16 mouse cellular contexts compared by ENCODE assay signal in the genomic region with DNA sequence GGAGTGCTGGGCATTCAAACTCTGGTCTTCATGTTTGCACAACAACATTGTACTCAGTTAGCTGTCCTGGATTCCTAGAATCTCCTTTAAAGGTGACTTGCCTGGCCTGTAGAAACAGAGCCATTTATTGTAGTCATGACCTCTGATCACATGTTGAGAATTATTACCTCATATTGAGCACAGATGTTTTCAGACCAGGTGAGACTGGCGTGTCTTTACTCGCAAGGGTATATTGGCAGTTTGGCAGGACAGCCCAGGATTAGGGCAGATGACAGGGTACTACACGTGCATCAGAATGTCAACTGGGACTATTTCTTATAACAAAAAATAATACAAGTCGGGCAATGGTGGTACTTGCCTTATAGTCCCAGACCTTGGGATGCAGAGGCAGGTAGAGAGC.
"Had no signal": no experiment of that assay in that cellular context is flagged by ENCODE, and none has a peak within 500 bp of the region (broad histone marks: within the 10 kb centered on the region; RNA-seq: fewer than 3 reads in every experiment).

No protein-coding gene starts in this region.

- H3K9ac ChIP-seq: neural tube, embryonic 13.5 days; neural tube, embryonic 15.5 days; stomach, embryonic 15.5 days had no signal

- H3K27ac ChIP-seq: neural tube, embryonic 13.5 days; neural tube, embryonic 15.5 days; stomach, embryonic 15.5 days; stomach, postnatal 0 days had no signal

- H3K4me3 ChIP-seq: neural tube, embryonic 13.5 days; neural tube, embryonic 15.5 days; stomach, embryonic 15.5 days had no signal

- H3K9me3 ChIP-seq: neural tube, embryonic 13.5 days; neural tube, embryonic 15.5 days; stomach, embryonic 15.5 days had no signal

- H3K4me2 ChIP-seq: neural tube, embryonic 13.5 days; neural tube, embryonic 15.5 days; stomach, embryonic 15.5 days had no signal

- H3K36me3 ChIP-seq: neural tube, embryonic 13.5 days; neural tube, embryonic 15.5 days; stomach, embryonic 15.5 days had no signal

- DNase-seq: retina, postnatal 1 day; right cerebral cortex, adult 18-20 months; right cerebral cortex, postnatal 14 days; right cerebral cortex, postnatal 25 days; right cerebral cortex, postnatal 4 days; spleen, adult 18-20 months; thymus, adult 18-20 months; thymus, adult 2 months; thymus, postnatal 14 days; thymus, postnatal 25 days; thymus, postnatal 36 days; thymus, postnatal 4 days had no signal

- H3K27me3 ChIP-seq: neural tube, embryonic 13.5 days; stomach, embryonic 15.5 days had no signal
